Mouse (Mus musculus): Measurements from ENCODE around the gene Nrbp1.

DNA sequence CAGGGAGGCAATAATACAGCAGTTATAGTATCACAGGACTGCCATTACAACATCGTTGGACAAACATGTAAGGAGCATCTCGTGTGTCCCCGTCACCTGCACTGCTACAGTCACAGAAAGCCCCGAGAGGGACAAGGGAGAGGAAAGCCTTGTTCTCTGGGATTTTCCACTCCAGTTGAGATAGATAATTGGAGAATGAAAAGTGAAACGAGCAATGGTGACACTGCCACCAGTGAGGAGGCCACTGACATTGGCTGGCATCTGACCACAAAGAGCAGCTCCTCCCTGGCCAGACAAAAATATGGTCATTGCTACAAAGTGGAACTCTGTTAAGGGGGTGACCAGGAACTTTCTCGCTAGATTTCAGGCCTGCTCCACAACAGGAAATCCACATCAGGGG lies 27.0 kb downstream of the Nrbp1 start:
- TF ChIP-seq KAT2A (IDR thresholded peaks at IDR 0.05; ENCODE audit: insufficient replicate concordance, low read length) (no peak), ZC3H11A (IDR thresholded peaks at IDR 0.05; ENCODE audit: low read depth, low read length) (no peak), TCF12 (IDR thresholded peaks at IDR 0.05; ENCODE audit: low read depth, low read length) (no peak), CTCF (conservative IDR thresholded peaks at IDR 0.05 in 1 of 2, IDR thresholded peaks at IDR 0.05 in 1 of 2; ENCODE audit: low read depth in 2 of 2, low read length in 2 of 2) (no peak), ELF1 (IDR thresholded peaks at IDR 0.05; ENCODE audit: low read depth, low read length) (no peak), E2F4 (IDR thresholded peaks at IDR 0.05; ENCODE audit: insufficient replicate concordance, low read depth, low read length) (no peak), NRF1 (IDR thresholded peaks at IDR 0.05; ENCODE audit: low read depth, low read length) (no peak), MXI1 (IDR thresholded peaks at IDR 0.05; ENCODE audit: low read depth, low read length) (no peak), POLR2A (IDR thresholded peaks at IDR 0.05; ENCODE audit: low read depth, low read length) (no peak), PAX5 (IDR thresholded peaks at IDR 0.05; ENCODE audit: low read length) (no peak), USF1 (IDR thresholded peaks at IDR 0.05; ENCODE audit: low read depth, low read length) (no peak), MEF2A (IDR thresholded peaks at IDR 0.05; ENCODE audit: borderline replicate concordance, low read depth, low read length) (no peak), RCOR1 (conservative IDR thresholded peaks at IDR 0.05; ENCODE audit: low read depth, low read length) (no peak)
